Mouse (Mus musculus): Measurements from ENCODE around the gene Ap4m1. TPM values are rescaled to one million over a fixed set of nuclear protein-coding genes. Genes with fewer than 3 reads are reported as not detected.

Gene Ap4m1
- polyA plus RNA-seq (2014; fragmentation: Nextera tagmentation; extraction: Ambion mirVana), result 19.2 and 20.6 TPM in 2 replicates

GRCm38 (mm10) chr5:138171695-138172491 is at the start of gene Ap4m1, which contains the start of gene Mcm7:
Gene Ap4m1, plus strand, starts transcription at chr5:138172002.
Gene Mcm7, minus strand, starts transcription at chr5:138172422.
- TF ChIP-seq CTCF (IDR thresholded peaks at IDR 0.05; ENCODE audit: low read depth), result peak; percentile 35; the same call in 1 of the 2 replicates
- H3K9me3 ChIP-seq (ENCODE audit: low read depth, low read length), result no peaks in the 10 kb centered on the region
- H3K4me2 ChIP-seq, result peak within 1 kb of the TSS; percentile 80
- no peaks in the 10 kb centered on the region for H3K27me3 ChIP-seq (ENCODE audit: insufficient read depth, low read length)
- under 1% methylated on average over 54 of the region's 54 CpGs for WGBS
- H3K4me3 ChIP-seq (ENCODE audit: low read depth, low read length), result peak within 1 kb of the TSS; percentile 81
- DNase-seq (peak; percentile 99), ATAC-seq (ENCODE audit: insufficient read depth) (peak; percentile 92)
- H3K4me1 ChIP-seq (ENCODE audit: insufficient read depth), result 0 out of 2 replicates have a peak, but pooled peaks cover 7% of the 10 kb centered on the region
- H3K9ac ChIP-seq, result peak within 1 kb of the TSS; percentile 85
- H3K36me3 ChIP-seq (ENCODE audit: insufficient read depth), result peaks cover 61% of the 10 kb centered on the region
- peak within 1 kb of the TSS; percentile 99 for H3K27ac ChIP-seq (ENCODE audit: low read depth)

- Histone ChIP-seq H3K4me3 (ENCODE audit: low read depth, low read length) (no peak overlapping the region), H3K27me3 (ENCODE audit: insufficient read depth, low read length) (no peaks in the 10 kb centered on the region), H3K9me3 (ENCODE audit: low read depth, low read length) (no peaks in the 10 kb centered on the region), H3K36me3 (ENCODE audit: insufficient read depth) (peaks cover 73% of the 10 kb centered on the region), H3K9ac (no peak overlapping the region), H3K27ac (ENCODE audit: low read depth) (no peak overlapping the region), H3K4me1 (ENCODE audit: insufficient read depth) (no peaks in the 10 kb centered on the region), H3K4me2 (no peak overlapping the region)
- TF ChIP-seq CTCF (IDR thresholded peaks at IDR 0.05; ENCODE audit: low read depth), result no peak
- 89% methylated on average over 5 of the region's 5 CpGs for WGBS
- DNase-seq (no peak), ATAC-seq (ENCODE audit: insufficient read depth) (no peak)
These were observed 39.3 kb upstream of the Ap4m1 start for GRCm38 (mm10) chr5:138132425-138133064.

- ATAC-seq (ENCODE audit: insufficient read depth) (no peak), DNase-seq (no peak)
- Histone ChIP-seq H3K4me1 (ENCODE audit: insufficient read depth) (no peaks in the 10 kb centered on the region), H3K4me3 (ENCODE audit: low read depth, low read length) (no peak overlapping the region), H3K9me3 (ENCODE audit: low read depth, low read length) (no peaks in the 10 kb centered on the region), H3K27ac (ENCODE audit: low read depth) (no peak overlapping the region), H3K27me3 (ENCODE audit: insufficient read depth, low read length) (no peaks in the 10 kb centered on the region), H3K4me2 (no peak overlapping the region), H3K36me3 (ENCODE audit: insufficient read depth) (peaks cover 32% of the 10 kb centered on the region), H3K9ac (no peak overlapping the region)
- 41% methylated on average over 4 of the region's 4 CpGs for WGBS
- TF ChIP-seq CTCF (IDR thresholded peaks at IDR 0.05; ENCODE audit: low read depth), result no peak
These were observed 34.5 kb upstream of the Ap4m1 start for GRCm38 (mm10) chr5:138137257-138137656.

- H3K36me3 ChIP-seq (ENCODE audit: insufficient read depth), result peaks cover 26% of the 10 kb centered on the region
- no peaks in the 10 kb centered on the region for H3K9me3 ChIP-seq (ENCODE audit: low read depth, low read length)
- no peak overlapping the region for H3K4me3 ChIP-seq (ENCODE audit: low read depth, low read length)
- no peak overlapping the region for H3K9ac ChIP-seq
- 49% methylated on average over 8 of the region's 8 CpGs for WGBS
- H3K4me1 ChIP-seq (ENCODE audit: insufficient read depth), result no peaks in the 10 kb centered on the region
- peak; percentile 73 for TF ChIP-seq CTCF (IDR thresholded peaks at IDR 0.05; ENCODE audit: low read depth)
- ATAC-seq (ENCODE audit: insufficient read depth) (peak; percentile 70; the same call in 1 of the 2 replicates), DNase-seq (peak; percentile 87)
- H3K27ac ChIP-seq (ENCODE audit: low read depth), result no peak overlapping the region
- H3K27me3 ChIP-seq (ENCODE audit: insufficient read depth, low read length), result no peaks in the 10 kb centered on the region
- H3K4me2 ChIP-seq, result no peak overlapping the region
These were observed 33.8 kb upstream of the Ap4m1 start for GRCm38 (mm10) chr5:138137935-138138549.

- no peak overlapping the region for H3K27ac ChIP-seq (ENCODE audit: low read depth)
- 55% methylated on average over 4 of the region's 4 CpGs for WGBS
- H3K9ac ChIP-seq, result no peak overlapping the region
- H3K4me1 ChIP-seq (ENCODE audit: insufficient read depth), result no peaks in the 10 kb centered on the region
- H3K4me2 ChIP-seq, result no peak overlapping the region
- H3K9me3 ChIP-seq (ENCODE audit: low read depth, low read length), result no peaks in the 10 kb centered on the region
- no peak for ATAC-seq (ENCODE audit: insufficient read depth)
- H3K36me3 ChIP-seq (ENCODE audit: insufficient read depth), result peaks cover 26% of the 10 kb centered on the region
- no peak for TF ChIP-seq CTCF (IDR thresholded peaks at IDR 0.05; ENCODE audit: low read depth)
- no peak overlapping the region for H3K4me3 ChIP-seq (ENCODE audit: low read depth, low read length)
- DNase-seq, result no peak
- H3K27me3 ChIP-seq (ENCODE audit: insufficient read depth, low read length), result no peaks in the 10 kb centered on the region
These were observed 33.2 kb upstream of the Ap4m1 start for GRCm38 (mm10) chr5:138138585-138138984.

GRCm38 (mm10) chr5:138154390-138154789 is 17.4 kb upstream of the Ap4m1 start:
- Histone ChIP-seq H3K4me2 (peak overlapping the region; percentile 66), H3K9me3 (ENCODE audit: low read depth, low read length) (no peaks in the 10 kb centered on the region), H3K27ac (ENCODE audit: low read depth) (no peak overlapping the region), H3K9ac (0 out of 2 replicates have a peak overlapping the region, but pooled peaks have one; percentile 81), H3K4me3 (ENCODE audit: low read depth, low read length) (peak overlapping the region; percentile 73), H3K4me1 (ENCODE audit: insufficient read depth) (no peaks in the 10 kb centered on the region), H3K36me3 (ENCODE audit: insufficient read depth) (peaks cover 28% of the 10 kb centered on the region), H3K27me3 (ENCODE audit: insufficient read depth, low read length) (no peaks in the 10 kb centered on the region)
- no peak for TF ChIP-seq CTCF (IDR thresholded peaks at IDR 0.05; ENCODE audit: low read depth)
- no peak for DNase-seq
- no peak for ATAC-seq (ENCODE audit: insufficient read depth)
- WGBS, result 59% methylated on average over 3 of the region's 3 CpGs

Measured in lung, embryonic 14.5 days (tissue).